Mouse (Mus musculus): ENCODE results near the gene BC107364.
"Not testable (repeated sequence)": the region's sequence is repeated elsewhere in the genome, so short reads cannot be mapped to it uniquely, and the experiment has no call there.

BC107364 gene

DNA sequence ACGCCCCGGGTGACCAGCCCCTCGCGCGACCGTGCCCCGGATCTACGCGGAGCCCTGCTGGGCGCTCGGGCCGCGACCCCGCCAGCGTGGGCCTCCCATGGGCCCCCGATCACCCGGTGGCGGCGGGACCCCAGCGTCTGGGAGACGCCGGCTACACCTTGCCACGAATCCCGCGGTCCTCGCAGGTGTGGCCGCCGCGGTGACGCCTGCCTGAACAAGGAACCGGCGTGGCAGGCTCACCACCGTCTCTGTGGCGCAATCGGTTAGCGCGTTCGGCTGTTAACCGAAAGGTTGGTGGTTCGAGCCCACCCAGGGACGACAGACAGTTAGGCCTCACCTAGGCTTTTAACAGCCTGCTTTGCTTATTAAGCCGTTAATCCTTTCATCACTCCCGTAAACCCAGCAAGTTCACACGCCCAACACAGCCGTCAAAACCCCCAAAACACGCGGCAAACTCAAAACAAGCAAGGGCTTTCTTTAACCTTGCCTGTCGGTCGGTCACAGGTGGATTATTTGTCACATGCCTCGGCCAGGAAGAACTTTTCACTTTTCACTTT, 847 bp downstream of the BC107364 start:
- in situ Hi-C loops (cut with MboI, MseI) = not testable (repeated sequence)

DNA sequence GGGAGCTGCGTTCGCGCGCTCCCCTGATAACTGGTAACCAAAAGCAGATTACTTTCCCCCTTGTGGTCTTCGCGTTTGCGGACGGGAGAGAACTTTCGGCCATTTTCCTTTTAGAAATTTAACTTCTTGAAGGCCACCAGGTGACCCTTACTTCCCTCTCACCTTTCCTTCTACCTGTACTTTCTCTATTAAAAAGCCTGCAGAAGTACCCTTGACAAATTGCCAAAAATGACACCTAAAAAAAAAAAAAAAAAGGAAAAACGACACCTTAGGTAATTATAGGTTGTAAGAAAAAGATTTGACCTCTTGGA, 1.6 kb downstream of the BC107364 start:
- in situ Hi-C loops (cut with MboI, MseI) = not testable (repeated sequence)

DNA sequence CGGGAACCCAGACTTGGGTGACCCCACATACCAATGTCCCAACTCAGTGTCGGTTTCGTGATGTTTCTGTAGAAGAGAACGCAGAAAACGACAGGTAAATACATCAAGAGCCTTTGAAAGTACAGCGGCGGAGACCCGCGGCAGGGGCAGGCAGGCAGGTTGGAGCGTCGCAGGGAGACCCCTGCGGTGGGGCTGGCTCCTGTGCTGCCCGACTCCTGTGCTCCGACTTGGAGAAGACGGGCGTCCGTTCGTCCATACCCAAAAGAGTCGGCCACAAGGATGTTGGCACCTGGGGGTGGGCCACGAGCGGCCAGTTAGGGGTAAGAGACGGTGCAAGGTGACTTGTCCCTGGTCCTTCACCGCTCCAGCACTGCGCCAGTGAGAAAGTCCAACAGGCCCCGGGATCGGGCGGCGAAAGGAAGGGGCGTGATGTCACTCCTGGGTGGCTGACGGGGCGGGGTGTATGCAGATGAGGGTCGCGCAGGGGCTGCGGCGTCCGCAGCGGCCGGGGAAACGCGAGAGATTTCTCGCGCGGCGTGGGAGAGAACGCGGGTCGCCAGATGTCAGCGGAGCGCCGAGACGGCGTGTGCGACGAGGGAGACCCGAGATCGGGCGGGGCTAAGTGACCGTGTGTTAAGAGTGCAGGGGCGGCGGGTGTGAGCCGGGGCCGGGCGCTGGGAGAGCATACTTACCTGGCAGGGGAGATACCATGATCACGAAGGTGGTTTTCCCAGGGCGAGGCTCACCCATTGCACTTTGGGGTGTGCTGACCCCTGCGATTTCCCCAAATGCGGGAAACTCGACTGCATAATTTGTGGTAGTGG, 2.1 kb downstream of the BC107364 start:
- in situ Hi-C loops (cut with MboI, MseI) = not testable (repeated sequence)

DNA sequence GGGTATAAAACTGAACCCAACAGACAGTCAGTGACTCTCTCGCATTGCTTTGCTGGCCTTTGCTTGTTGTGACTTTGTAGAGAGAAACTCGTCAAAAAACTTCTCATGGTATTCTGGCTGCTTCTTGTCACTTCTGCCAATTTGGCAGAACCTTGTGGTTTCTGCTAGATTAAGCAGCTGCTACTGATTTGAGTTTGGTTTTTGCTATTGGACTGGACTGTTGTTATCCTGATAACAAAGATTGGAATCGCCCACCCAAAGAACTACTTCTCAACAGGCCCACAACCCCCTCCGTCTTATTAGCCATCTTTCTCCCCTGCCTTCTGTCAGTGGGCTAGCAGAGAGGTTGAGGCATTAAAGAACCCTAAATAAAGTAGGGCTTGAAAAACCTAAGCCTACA, 6.7 kb downstream of the BC107364 start:
- in situ Hi-C loops (cut with MboI, MseI) = no loop called here

DNA sequence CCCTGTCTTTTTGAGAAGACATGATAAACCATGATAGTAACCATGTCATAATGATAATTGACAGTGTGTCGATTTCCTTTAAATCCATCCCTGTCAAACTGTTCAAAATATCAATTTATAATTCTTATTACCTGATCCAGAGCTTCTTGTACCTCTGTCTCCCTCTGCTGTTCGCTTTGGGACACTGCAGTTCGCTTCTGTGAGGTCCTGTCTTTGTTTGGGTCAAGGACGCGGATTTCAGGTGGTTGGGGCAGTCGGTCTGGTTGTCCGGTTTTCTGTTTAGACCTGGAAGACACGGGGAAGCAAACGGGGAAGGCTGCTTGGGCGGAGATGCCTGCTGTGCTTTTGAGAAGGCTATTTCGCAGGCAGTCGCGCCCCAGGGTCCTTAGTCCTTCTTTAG, 11.5 kb downstream of the BC107364 start:
- in situ Hi-C loops (cut with MboI, MseI) = no loop called here

DNA sequence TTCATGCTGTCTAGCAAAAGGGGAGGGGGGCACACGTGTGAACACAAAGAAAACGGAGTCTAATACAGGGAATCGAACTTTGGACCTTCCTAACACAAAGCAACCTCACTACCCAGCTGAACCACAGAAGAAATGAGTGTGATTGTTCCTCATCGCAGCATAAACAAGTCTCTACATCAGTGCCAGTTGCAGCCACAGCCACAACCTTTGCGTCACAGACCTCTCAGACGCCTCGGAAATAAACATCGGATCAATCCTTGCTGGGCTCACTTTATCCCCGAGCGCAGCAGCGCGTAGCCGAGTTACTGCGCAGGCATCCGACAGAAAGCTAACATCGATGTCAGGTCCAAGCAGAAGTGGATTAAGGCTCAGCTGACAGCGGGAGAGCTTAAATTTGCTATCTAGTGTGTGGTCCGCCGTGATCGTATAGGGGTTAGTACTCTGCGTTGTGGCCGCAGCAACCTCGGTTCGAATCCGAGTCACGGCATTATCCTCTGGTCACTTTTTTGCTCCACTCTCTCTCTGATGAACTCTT, 16.5 kb downstream of the BC107364 start:
- in situ Hi-C loops (cut with MboI, MseI) = no loop called here

DNA sequence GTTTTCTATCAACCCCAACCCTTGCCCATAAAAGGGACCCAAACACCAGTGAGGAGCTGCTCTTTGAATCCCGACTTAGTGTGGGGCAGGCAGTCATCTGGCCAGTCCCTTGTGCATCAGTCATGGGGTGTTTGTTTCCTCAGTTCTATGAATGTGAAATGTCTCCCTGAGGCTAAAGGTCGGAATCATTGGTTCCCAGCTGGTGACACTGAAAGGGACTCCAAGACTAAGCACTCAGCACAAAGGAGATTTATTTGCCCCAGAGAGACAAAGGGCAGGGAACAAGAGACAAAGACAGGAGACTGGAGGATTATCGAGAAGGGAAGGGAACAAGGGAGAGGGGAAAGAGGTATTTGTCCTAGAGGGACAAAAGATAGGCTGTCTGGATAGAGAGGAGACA, 19.9 kb downstream of the BC107364 start:
- in situ Hi-C loops (cut with MboI, MseI) = no loop called here

DNA sequence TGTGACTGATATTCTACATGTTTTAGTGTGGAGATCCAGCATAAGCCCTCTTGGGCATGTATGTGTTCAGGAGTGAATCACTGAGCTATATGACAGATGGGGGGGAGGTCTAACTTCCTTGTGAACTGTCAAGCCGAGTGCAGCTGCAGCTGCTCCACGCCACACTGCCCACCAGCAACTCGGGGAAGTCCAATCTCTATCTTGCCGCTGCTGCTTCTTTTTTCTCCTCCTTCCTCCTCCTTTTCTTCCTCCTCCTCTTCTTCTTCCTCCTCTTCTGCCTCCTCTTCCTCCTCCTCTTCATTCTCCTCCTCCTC, 22.3 kb downstream of the BC107364 start:
- in situ Hi-C loops (cut with MboI, MseI) = no loop called here

DNA sequence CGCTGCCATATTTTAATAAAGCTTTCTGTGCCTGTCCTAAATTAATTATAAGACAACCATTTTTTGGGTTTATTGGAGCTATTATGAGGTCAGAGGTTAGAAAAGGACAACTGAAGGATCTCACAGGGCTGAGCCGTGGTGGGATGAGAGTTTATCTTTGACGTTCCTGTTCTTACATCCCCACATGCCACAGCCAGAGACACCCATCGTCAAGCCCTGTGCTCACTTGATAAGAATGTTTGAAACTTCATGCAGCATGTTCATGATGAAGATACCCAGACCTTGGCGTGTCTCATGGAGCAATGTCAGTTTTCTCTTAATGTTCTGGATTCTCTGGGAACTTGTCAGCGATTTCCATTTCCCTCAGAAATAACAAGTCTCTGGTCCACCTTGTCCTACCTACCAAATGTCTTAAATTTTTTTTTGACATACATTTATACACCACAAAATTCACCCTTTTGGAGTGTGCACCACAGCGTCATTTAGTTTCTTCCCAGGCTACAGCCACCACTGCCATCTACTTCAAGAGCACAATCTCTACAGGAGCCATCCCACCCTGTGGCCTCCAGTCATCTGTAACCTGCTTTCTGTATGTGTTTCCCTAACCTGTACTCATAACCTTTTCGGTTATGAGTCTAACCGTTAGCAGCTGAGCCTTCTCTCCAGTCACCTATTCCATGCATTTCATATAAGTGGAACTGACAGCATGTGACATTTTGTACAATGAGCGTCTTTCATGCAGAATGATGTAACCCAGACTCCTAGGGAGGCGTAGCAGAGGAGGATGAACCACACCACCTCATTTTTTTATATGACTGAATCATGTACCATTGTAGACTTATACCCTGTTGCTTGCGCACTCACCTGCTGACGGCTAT, 22.9 kb downstream of the BC107364 start:
- in situ Hi-C loops (cut with MboI, MseI) = no loop called here

DNA sequence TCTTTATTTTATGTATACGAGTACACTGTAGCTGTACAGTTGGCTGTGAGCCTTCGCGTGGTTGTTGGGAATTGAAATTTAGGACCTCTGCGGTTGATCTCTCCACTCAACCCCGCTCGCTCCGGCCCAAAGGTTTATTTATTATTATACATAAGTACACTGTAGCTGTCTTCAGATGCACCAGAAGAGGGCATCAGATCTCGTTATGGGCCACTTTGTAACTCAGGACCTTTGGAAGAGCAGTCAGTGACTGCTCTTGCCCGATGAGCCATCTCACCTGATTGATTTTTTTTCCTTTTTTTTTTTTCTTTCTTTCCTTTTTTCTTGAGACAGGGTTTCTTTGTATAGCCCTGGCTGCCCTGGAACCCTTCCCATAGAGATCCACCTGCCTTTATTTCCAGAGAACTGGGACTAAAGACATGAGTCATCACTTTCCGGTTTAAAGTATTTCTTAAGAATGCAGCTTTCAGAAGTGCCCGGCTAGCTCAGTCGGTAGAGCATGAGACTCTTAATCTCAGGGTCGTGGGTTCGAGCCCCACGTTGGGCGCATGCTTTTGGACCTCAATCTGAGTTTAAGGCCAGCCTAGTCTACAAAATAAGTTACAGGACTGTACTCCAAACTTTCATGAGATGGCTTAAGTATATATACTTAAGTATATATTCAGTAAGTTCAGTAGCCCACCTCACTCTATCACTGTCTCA, 24.2 kb downstream of the BC107364 start:
- in situ Hi-C loops (cut with MboI, MseI) = no loop called here

DNA sequence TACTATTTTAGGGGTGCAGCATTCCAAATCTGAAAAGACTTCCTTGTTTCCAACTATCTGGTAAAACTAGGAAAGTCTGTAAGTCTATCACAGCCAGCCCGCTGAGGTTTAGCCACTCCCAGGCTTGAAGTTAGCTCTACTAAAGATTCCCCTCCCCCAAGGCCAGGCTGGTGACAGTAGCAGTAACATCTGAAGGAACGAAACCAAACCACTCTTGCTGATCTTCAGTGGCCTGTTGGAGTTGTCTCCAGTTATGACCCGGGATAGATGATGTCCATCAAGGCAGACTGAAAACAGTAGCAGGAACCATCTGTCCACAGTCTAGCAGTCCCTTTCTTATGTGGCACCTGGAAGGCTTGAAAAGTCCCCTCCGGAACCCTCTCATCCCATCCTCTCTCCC, 24.8 kb downstream of the BC107364 start:
- in situ Hi-C loops (cut with MboI, MseI) = no loop called here

DNA sequence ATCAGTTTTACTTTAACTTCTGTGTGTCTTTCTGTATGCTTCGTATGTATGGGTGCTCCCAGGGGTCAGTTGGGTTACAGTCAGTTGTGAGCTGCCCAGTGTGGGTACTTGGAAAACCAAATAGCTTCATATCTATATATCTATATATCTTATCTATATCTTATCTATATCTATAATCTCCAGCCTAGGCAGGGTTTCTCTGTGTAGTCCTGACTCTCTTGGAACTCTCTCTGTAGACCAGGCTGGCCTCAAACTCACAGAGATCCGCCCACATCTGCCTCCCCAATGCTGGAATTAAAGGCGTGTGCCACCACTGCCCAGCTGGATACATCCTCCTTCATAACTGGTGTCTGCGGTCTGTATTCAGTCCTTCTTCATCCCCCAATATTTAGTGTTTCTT, 25.8 kb downstream of the BC107364 start:
- in situ Hi-C loops (cut with MboI, MseI) = no loop called here

DNA sequence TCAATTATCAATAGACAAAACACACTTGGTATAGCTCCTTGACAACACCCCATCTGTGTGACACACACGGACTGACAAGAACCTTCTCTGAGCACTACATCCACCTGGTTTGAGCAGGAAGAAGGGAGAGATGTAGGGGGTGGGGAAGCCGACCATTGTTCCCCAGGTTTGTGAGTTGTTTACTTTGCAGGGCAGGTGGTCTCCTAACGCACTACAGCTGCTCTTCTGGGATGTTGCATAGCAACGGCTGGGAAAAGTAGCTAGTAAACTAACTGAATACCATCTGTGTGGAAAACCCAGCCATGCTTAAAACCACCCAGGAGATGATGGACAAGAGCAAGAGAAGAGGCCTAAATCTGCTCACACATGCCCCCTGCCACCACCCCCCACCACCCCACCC, 27.7 kb downstream of the BC107364 start:
- in situ Hi-C loops (cut with MboI, MseI) = not testable (repeated sequence)

DNA sequence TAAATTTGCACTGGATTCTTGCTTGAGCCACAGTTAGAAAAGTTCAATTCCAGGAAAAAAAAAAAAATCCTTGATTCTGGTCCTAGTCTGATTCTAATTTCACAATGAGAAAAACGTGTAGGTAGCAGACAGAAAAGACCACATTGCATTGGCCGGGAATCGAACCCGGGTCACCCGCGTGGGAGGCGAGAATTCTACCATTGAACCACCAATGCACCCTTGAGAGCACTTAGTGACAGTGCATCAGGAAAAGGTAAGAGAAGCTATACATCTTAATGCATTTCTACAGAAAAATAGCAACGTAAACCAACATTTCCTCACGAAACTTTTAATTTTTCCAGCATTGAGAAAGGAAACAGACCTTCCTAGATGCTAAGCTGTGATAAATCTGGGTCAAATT, 28.2 kb downstream of the BC107364 start:
- in situ Hi-C loops (cut with MboI, MseI) = no loop called here

DNA sequence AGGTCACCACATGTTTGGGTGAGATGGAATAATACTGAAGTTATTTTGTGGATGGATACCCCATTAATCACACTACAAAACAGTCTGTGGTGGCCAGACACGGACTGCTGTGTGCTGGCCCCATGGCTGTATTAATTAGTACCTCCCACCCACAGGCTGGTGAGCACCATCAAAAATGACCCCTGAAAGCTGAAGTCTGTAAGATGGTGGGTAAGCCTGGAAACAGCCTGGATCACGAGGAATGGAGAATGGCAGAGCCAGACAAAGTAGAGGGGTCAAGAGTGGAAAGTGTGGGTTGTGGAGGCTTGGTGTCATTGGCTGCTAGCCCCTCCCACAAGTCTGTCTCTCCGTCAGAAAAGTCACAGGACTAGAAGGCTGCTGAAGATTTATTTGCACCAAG, 31.3 kb downstream of the BC107364 start:
- in situ Hi-C loops (cut with MboI, MseI) = no loop called here

DNA sequence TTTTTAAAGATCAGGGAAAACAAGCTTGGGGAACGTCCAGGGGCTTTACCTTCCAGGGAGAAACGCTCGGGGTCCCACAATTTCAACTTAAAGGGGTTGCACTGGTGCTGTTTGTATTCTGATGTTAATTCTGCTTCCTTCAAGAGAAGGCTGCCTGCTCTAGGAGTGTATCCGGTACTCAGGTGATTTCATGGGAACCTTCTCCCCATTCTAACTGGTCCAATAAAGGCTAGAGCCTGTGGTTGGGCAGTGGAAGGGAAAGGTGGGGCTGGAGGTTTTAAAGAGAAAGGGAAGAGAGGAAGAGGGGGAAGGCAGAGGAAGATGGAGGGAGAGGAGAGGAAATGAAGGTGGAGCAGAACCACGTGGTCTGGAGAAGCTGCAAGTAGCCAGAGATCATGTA, 33.2 kb downstream of the BC107364 start:
- in situ Hi-C loops (cut with MboI, MseI) = not testable (repeated sequence)

DNA sequence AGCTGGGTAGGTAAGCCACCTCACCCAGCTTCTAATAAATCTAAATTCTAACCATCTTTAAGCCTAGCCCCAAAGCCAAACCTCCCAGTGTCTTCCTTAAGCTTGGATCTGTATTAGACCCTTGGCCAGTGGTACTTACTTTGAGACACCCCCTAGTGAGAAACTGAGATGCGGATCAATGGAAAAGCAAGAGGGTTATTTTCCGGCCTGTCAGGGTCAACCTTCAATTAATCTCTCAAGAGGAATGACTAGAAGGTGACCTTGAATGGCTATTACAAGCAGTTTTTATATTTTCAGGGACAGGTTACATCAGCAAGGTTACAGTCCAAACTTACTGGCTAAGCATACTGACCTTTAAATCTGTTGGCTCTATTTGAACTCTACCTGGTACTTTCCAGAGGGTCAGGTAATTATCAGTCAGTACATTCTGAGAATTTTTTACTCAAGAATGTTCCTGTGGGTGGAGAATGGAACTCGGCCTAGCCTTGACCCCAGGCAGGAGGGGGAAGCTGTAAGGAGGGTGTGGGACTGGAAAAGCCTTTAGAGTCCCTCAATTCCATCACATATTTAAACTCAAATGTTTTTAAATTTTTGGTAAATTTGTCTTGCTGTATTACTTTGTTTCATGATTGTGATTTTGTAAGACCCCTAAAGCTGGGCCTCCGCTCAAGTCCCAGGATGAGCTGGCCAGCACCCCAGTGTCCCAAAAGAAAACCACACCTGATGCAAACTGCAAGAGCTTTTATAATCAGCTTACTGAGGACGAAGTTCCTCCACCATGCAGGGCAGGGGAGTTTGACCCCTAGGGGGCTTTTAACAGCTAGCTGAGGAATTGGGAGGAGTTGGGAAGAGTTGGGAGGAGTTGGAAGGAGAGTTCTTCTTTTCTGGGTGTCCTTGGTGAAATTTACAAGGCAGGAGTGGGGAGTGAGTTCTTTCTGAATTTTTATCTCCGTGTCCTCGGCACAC, 34.0 kb downstream of the BC107364 start:
- in situ Hi-C loops (cut with MboI, MseI) = no loop called here

DNA sequence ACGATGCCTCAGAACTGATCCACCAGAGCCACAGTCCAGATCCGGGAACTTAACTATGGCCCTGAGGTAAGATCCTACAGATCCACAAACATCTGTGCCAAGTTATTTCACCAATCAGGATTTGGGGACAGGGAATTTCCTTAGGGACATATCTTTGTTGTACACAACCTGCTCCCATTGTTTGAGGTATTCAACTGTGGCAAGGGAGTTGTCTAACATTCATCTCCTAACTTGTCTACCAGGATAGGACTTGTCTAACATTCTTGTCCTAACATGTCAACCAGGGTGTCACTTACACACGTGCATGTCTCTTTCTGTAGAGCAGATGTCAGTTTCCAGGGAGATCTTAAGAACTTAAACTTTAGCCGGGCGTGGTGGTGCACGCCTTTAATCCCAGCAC, 35.5 kb downstream of the BC107364 start:
- in situ Hi-C loops (cut with MboI, MseI) = no loop called here

DNA sequence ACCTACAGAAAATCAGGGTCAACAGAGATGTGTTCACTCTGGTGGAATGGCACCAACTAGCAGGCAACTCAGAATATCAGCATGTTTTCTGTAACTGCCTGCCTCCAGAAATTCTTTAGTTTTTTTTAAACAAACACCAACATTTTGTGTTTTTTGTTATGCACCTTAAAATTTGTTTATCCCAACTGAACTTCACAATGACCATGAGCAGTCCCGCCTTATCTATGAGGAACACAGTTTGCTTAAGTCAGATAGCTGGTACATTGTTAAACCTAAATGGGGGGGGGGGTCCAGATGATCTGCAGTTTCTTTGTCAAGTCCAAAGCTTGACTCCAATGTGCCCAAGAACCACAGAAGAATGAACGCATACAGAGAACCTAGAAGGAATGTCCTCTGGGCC, 36.0 kb downstream of the BC107364 start:
- in situ Hi-C loops (cut with MboI, MseI) = no loop called here

DNA sequence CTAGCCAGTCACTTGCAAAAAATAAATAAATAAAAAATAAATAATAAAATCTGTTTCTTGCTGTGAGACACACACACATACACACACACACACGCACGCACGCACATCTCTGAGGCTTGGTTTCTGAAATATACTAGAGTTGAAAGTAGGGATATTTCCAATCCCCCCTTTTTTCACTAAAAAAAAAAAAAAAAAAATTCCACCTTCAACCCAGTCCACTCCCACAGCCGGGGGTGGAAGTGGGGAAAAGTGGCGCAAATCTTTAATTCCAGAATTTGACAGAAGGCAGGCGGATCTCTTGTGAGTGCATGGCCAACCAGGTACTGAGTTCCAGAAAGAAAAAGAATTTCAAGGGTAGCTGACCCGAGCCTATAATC, 37.2 kb downstream of the BC107364 start:
- in situ Hi-C loops (cut with MboI, MseI) = no loop called here

Data from T-helper 2 cell (primary cell).